Comparison of ENCODE assay signal across 8 mouse cellular contexts in genomic region chr5:138160842-138161665, GRCm38 (mm10). TPM values are rescaled to one million over a fixed set of nuclear protein-coding genes. Genes with fewer than 3 reads are reported as not detected.
DNase-seq lines count a peak whose midpoint lies in the region; ATAC-seq and TF ChIP-seq lines count a peak whose summit lies in the region.

TSS of gene Cops6 (plus strand) at chr5:138161071.

- TF ChIP-seq POLR2A in bone marrow macrophage, adult 2 months (IDR thresholded peaks at IDR 0.05; ENCODE audit: borderline replicate concordance, low read depth, low read length): no peak
- TF ChIP-seq POLR2A in embryonic fibroblast, embryonic 13.5 days (IDR thresholded peaks at IDR 0.05; ENCODE audit: low read depth, low read length): peak; percentile 89

- peak; percentile 94 for DNase-seq in 416B (ENCODE audit: low read depth)
- peak; percentile 90 to 92 for DNase-seq in heart, adult 9 months (ENCODE audit: low spot score in 2 of 2)
- DNase-seq in monocyte, adult 2 months (ENCODE audit: low read depth in 1 of 2, low spot score in 2 of 2): peak; percentile 76 to 88
- peak; percentile 92 to 94 for DNase-seq in spleen, postnatal 36 days (ENCODE audit: low spot score in 2 of 2)

- WGBS in kidney, embryonic 14.5 days: under 1% methylated on average over 42 of the region's 42 CpGs
- WGBS in limb, embryonic 15.5 days: under 1% methylated on average over 42 of the region's 42 CpGs

- peaks cover 36% of the 10 kb centered on the region for H3K36me3 ChIP-seq in kidney, embryonic 14.5 days (ENCODE audit: control insufficient read depth, insufficient read depth, low read length)
- H3K36me3 ChIP-seq in limb, embryonic 15.5 days: peaks cover 40% of the 10 kb centered on the region

- peaks cover 6% of the 10 kb centered on the region for H3K4me1 ChIP-seq in bone marrow macrophage, adult 2 months (ENCODE audit: control insufficient read depth, insufficient read depth, low read length)
- H3K4me1 ChIP-seq in embryonic fibroblast, embryonic 13.5 days (ENCODE audit: control insufficient read depth, insufficient read depth, low read length): peaks cover 8% of the 10 kb centered on the region; the same call in 1 of the 2 replicates
- peaks cover 11% of the 10 kb centered on the region; the same call in 1 of the 2 replicates for H3K4me1 ChIP-seq in kidney, embryonic 14.5 days (ENCODE audit: control insufficient read depth, insufficient read depth, low read length)
- H3K4me1 ChIP-seq in limb, embryonic 15.5 days: peaks cover 16% of the 10 kb centered on the region; the same call in 1 of the 2 replicates

- H3K4me2 ChIP-seq in kidney, embryonic 14.5 days (replicated peaks; ENCODE audit: low read depth, low read length): peak within 1 kb of the TSS; percentile 71
- peak within 1 kb of the TSS; percentile 72 for H3K4me2 ChIP-seq in limb, embryonic 15.5 days

- peak; percentile 94 for ATAC-seq in kidney, embryonic 14.5 days (ENCODE audit: low FRiP score, low TSS enrichment)
- ATAC-seq in limb, embryonic 15.5 days (ENCODE audit: insufficient number of reproducible peaks, low FRiP score, low TSS enrichment, low read depth): peak; percentile 94

- peak within 1 kb of the TSS; percentile 89 for H3K9ac ChIP-seq in kidney, embryonic 14.5 days (ENCODE audit: low read depth, low read length)
- H3K9ac ChIP-seq in limb, embryonic 15.5 days: peak within 1 kb of the TSS; percentile 82

- H3K9me3 ChIP-seq in kidney, embryonic 14.5 days (ENCODE audit: control insufficient read depth, low read length): no peaks in the 10 kb centered on the region
- no peaks in the 10 kb centered on the region for H3K9me3 ChIP-seq in limb, embryonic 15.5 days

- peak within 1 kb of the TSS; percentile 93 for H3K4me3 ChIP-seq in bone marrow macrophage, adult 2 months (ENCODE audit: insufficient read depth, low read length)
- H3K4me3 ChIP-seq in embryonic fibroblast, embryonic 13.5 days (ENCODE audit: insufficient read depth, low read length): peak within 1 kb of the TSS; percentile 84
- H3K4me3 ChIP-seq in kidney, embryonic 14.5 days (ENCODE audit: low read length): peak within 1 kb of the TSS; percentile 84
- peak within 1 kb of the TSS; percentile 77 for H3K4me3 ChIP-seq in limb, embryonic 15.5 days

- TF ChIP-seq CTCF in bone marrow macrophage, adult 2 months (IDR thresholded peaks at IDR 0.05; ENCODE audit: low read depth, low read length): no peak
- no peak for TF ChIP-seq CTCF in embryonic fibroblast, embryonic 13.5 days (IDR thresholded peaks at IDR 0.05; ENCODE audit: borderline replicate concordance, insufficient read depth, low read length)

- H3K27me3 ChIP-seq in kidney, embryonic 14.5 days (ENCODE audit: control insufficient read depth, insufficient read depth, low read length): no peaks in the 10 kb centered on the region
- no peaks in the 10 kb centered on the region for H3K27me3 ChIP-seq in limb, embryonic 15.5 days

- 0 out of 2 replicates have a peak within 1 kb of the TSS, but pooled peaks have one; percentile 6 for H3K27ac ChIP-seq in bone marrow macrophage, adult 2 months (ENCODE audit: insufficient read depth, low read depth, low read length)
- H3K27ac ChIP-seq in embryonic fibroblast, embryonic 13.5 days (ENCODE audit: insufficient read depth, low read length): peak within 1 kb of the TSS; percentile 15
- H3K27ac ChIP-seq in kidney, embryonic 14.5 days (ENCODE audit: low read depth, low read length): peak within 1 kb of the TSS; percentile 25; the same call in 1 of the 2 replicates
- peak within 1 kb of the TSS; percentile 81 for H3K27ac ChIP-seq in limb, embryonic 15.5 days

RNA-seq across cellular contexts. Expression of gene Cops6, which starts in this region (rescaled TPM):
- polyA plus RNA-seq in bone marrow macrophage, adult 2 months (2012; ENCODE audit: insufficient read depth, insufficient read length, missing spikeins): 77.7 and 82.3 TPM in 2 replicates
- 162 and 184 TPM in 2 replicates for polyA plus RNA-seq in embryonic fibroblast, embryonic 13.5 days (2011; ENCODE audit: insufficient read length, low read depth, missing spikeins)
- 253 and 294 TPM in 2 replicates for polyA plus RNA-seq in kidney, embryonic 14.5 days (2014; fragmentation: Nextera tagmentation; extraction: Ambion mirVana)
- polyA plus RNA-seq in limb, embryonic 15.5 days (2015; fragmentation: Nextera tagmentation; extraction: Ambion mirVana): 299 and 325 TPM in 2 replicates

Comparison
In these comparisons a context has a peak if more than half of its experiments do, and no peak if none do; other contexts are left out.
1. Peak in every context shown above with its lines: DNase-seq, ATAC-seq, H3K4me3 ChIP-seq and H3K27ac ChIP-seq.
2. H3K27ac ChIP-seq: peak in every context shown above with its lines; median percentile 81 in limb, embryonic 15.5 days; 25 in kidney, embryonic 14.5 days; 15 in embryonic fibroblast, embryonic 13.5 days; 6 in bone marrow macrophage, adult 2 months.